Mouse (Mus musculus) layer of hippocampus, postnatal 25 days (tissue): ENCODE data around the gene Gpkow. TPM values are rescaled to one million over a fixed set of nuclear protein-coding genes. Genes with fewer than 3 reads are reported as not detected.
"Not testable (repeated sequence)": the region's sequence is repeated elsewhere in the genome, so short reads cannot be mapped to it uniquely, and the experiment has no call there.

Experiments used
- DNase-seq, 2 experiments: peaks; one replicate each; pipeline ENCODE4 v3.0.0; 2022; ENCODE audit warnings: mixed read lengths in 2 of 2, low spot score in 1 of 2; ENCODE audit errors: extremely low spot score in 1 of 2
- total RNA-seq, 2 experiments: library from RNA; stranded (reverse); gene quantifications; 2 replicates each; pipeline ENCODE4 v1.2.3; 2021

Gpkow gene
- total RNA-seq, 2 experiments from 2014 or later: 35.7 to 36.5 TPM

DNA sequence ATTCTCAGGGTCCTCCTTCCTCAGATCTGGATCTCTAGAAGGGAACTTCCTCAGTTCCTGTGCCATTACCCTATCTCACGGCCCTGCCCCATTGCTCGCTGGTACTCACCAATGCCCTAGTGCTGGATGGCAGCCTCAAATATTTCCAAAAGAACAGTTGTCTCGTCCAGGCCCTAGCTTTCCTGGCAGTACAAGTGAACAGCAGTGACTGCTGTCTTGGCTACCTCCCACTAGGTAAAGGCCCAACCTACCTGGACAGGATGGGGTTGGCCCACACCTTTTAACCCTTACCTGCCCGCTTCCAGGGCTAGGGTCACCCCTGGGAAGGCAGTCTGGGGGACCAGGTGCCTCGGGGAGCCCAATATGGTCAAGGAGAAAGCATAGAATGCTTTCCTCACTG is 44.2 kb downstream of the Gpkow start:
- no peak for DNase-seq

DNA sequence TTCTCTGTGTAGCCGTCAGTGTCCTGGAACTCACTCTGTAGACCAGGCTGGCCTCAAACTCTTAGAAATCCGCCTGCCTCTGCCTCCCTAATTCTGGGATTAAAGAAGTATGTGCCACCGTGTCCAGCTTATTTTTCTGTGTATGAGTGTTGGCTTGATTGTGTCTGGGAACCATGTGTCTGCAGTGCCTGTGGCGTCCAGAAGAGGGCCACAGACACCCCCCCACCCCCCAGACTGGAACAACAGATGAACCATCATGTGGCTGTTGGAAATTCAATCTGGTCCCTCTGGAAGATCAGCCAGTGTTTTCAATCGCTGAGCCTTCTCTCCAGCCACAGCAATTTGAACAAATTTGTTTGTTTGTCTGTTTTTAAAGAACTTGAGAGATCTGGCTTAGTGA is 46.5 kb downstream of the Gpkow start:
- no peak for DNase-seq

- no peak for DNase-seq
Observed at GRCm38 (mm10) chrX:7744940-7745339, 48.0 kb downstream of the Gpkow start.

- DNase-seq: no peak
Observed at GRCm38 (mm10) chrX:7745429-7745828, 48.5 kb downstream of the Gpkow start.

- DNase-seq: peak in 1 of 2 experiments; percentile 59
Observed at GRCm38 (mm10) chrX:7750432-7751116, 53.6 kb downstream of the Gpkow start, which contains the start of gene Ccdc120. Gene Ccdc120 (minus strand): TSS chrX:7750905.

DNA sequence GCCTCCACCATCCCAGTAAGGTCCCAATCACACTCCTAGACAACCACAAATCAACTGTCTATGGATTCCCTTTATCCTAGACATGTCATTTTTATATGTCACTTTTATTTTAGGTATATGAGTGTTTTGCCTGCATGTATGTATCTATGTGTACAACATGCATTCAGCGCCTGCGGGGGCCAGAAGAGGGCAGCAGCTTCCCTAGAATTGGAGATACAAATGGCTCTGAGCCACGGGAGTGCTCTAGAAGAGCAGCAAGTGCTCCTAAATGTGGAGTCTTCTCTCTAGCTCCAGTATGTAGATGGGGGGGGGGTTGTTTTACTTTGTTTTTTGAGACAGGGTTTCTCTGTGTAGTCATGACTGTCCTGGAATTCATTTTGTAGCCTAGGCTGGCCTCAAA is 56.7 kb downstream of the Gpkow start:
- not testable (repeated sequence) for DNase-seq

Other genes with a start within 250 kb of the Gpkow start
- under 1 TPM in 1 of 2 experiments, not detected in 1; 0.21 TPM for gene Foxp3, start 123.5 kb upstream of the Gpkow start, total RNA-seq
- 10 to 100 TPM; 17.4 to 17.8 TPM for gene Ppp1r3f, start 122.8 kb upstream of the Gpkow start, total RNA-seq
- gene Ccdc22, start 91.6 kb upstream of the Gpkow start, total RNA-seq: 10 to 100 TPM; 20.9 to 25.2 TPM
- gene Cacna1f, start 90.0 kb upstream of the Gpkow start, total RNA-seq: not detected
- 1,000 to 10,000 TPM; 1,873 to 2,127 TPM for gene Syp, start 58.7 kb upstream of the Gpkow start, total RNA-seq
- under 1 TPM; 0.57 to 0.82 TPM for gene Prickle3, start 39.9 kb upstream of the Gpkow start, total RNA-seq
- gene Plp2, start 25.7 kb upstream of the Gpkow start, total RNA-seq: 1 to 10 TPM; 5.0 to 6.2 TPM
- under 1 TPM; 0.17 to 0.77 TPM for gene Magix, start 15.9 kb upstream of the Gpkow start, total RNA-seq
- 10 to 100 TPM; 51.1 to 55.2 TPM for gene Wdr45, start 17.2 kb downstream of the Gpkow start, total RNA-seq
- not detected for gene Gm45208, start 25.1 kb downstream of the Gpkow start, total RNA-seq
- 100 to 1,000 TPM; 100 to 109 TPM for gene Praf2, start 31.3 kb downstream of the Gpkow start, total RNA-seq
- 10 to 100 TPM; 17.0 to 20.9 TPM for gene Ccdc120, start 53.8 kb downstream of the Gpkow start, total RNA-seq
- 10 to 100 TPM; 28.7 to 33.5 TPM for gene Tfe3, start 65.4 kb downstream of the Gpkow start, total RNA-seq
- gene Gripap1, start 92.6 kb downstream of the Gpkow start, total RNA-seq: 100 to 1,000 TPM in 1 of 2 experiments, 10 to 100 TPM in 1; 87.8 to 116 TPM
- gene Kcnd1, start 125.2 kb downstream of the Gpkow start, total RNA-seq: 1 to 10 TPM; 8.0 to 9.5 TPM
- 10 to 100 TPM; 75.8 to 85.3 TPM for gene Otud5, start 144.2 kb downstream of the Gpkow start, total RNA-seq
- 10 to 100 TPM; 52.2 to 57.4 TPM for gene Pim2, start 181.1 kb downstream of the Gpkow start, total RNA-seq
- gene Slc35a2, start 186.9 kb downstream of the Gpkow start, total RNA-seq: 10 to 100 TPM; 44.7 to 45.9 TPM
- 10 to 100 TPM; 78.1 to 93.2 TPM for gene Pqbp1, start 202.1 kb downstream of the Gpkow start, total RNA-seq
- gene Timm17b, start 202.2 kb downstream of the Gpkow start, total RNA-seq: 10 to 100 TPM; 25.5 to 27.9 TPM
- not detected for gene Gm10491, start 210.7 kb downstream of the Gpkow start, total RNA-seq
- gene Gm10490, start 212.4 kb downstream of the Gpkow start, total RNA-seq: not detected
- 100 to 1,000 TPM; 386 to 442 TPM for gene Pcsk1n, start 222.7 kb downstream of the Gpkow start, total RNA-seq
- not detected for gene Eras, start 231.5 kb downstream of the Gpkow start, total RNA-seq